Mouse (Mus musculus): ENCODE results near the gene Btbd1. TPM values are rescaled to one million over a fixed set of nuclear protein-coding genes. Genes with fewer than 3 reads are reported as not detected.
A peak's percentile ranks its signal among the peaks of the same experiment; 100 is the strongest.

The Btbd1 gene
- total and polyA plus RNA-seq, 2 experiments from 2014 or later = 92.5 to 112 TPM

DNA sequence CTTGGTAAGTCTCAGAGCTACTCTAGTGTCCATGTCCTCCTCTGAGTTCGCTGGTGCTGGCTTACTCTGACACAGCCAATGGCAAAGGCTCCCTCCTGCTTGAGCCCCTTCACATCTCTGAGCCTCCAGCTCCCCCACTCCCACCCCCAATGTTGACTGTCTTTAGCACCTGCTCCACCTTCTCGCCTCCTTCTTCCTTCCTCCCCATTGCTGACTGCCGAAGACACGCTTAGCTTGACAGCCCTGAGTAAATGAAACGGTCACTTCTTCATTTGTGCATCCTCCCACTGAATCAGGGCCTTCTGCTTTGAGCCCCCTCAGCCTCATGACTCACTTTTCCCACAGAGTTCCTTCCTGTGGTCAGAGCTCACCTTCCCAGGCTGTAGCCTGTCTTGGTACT, 31.8 kb upstream of the Btbd1 start:
- ATAC-seq (ENCODE audit: low FRiP score) (no peak), DNase-seq (ENCODE audit: low spot score) (no peak)
- no peaks in the 10 kb centered on the region for H3K27me3 ChIP-seq (ENCODE audit: insufficient read depth, low read length)
- no peak for TF ChIP-seq CTCF (IDR thresholded peaks at IDR 0.05)
- H3K4me3 ChIP-seq (ENCODE audit: low read depth, low read length) = no peak overlapping the region
- no peak overlapping the region for H3K9ac ChIP-seq (replicated peaks; ENCODE audit: low read length, poor library complexity, severe bottlenecking)
- H3K36me3 ChIP-seq (ENCODE audit: insufficient read depth, low read length) = no peaks in the 10 kb centered on the region
- no peaks in the 10 kb centered on the region for H3K9me3 ChIP-seq (ENCODE audit: low read length)
- 0 out of 2 replicates have a peak overlapping the region, but pooled peaks have one; percentile 96 for H3K4me2 ChIP-seq (ENCODE audit: low read depth, low read length, poor library complexity, severe bottlenecking)
- H3K4me1 ChIP-seq (ENCODE audit: insufficient read depth, low read length) = peaks cover 4% of the 10 kb centered on the region; the same call in 1 of the 2 replicates
- H3K27ac ChIP-seq (ENCODE audit: low read depth, low read length) = no peak overlapping the region
- WGBS = 80% methylated on average over 5 of the region's 5 CpGs

DNA sequence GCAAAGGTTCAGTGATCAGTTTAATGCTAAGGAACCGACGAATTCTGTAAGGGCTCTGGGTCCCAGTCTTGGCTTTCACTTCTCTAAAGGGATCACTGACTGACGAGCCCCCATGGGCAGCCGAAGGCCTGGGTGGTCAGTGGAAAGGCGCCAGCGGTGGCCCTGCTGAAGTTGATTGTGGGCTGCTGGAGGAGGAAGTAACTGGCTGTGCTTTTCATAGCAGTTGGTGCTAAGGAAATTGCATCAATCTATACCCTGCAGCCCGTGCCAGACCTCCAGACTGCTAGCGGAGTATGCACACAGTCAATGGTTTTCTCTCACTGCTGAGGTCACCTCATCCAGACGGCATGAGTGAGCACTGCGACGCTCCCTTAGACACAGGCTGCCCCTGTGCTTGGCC, 30.8 kb upstream of the Btbd1 start:
- Histone ChIP-seq H3K9ac (replicated peaks; ENCODE audit: low read length, poor library complexity, severe bottlenecking) (no peak overlapping the region), H3K27ac (ENCODE audit: low read depth, low read length) (no peak overlapping the region), H3K4me3 (ENCODE audit: low read depth, low read length) (peak overlapping the region; percentile 75), H3K36me3 (ENCODE audit: insufficient read depth, low read length) (no peaks in the 10 kb centered on the region), H3K4me1 (ENCODE audit: insufficient read depth, low read length) (peaks cover 4% of the 10 kb centered on the region; the same call in 1 of the 2 replicates), H3K27me3 (ENCODE audit: insufficient read depth, low read length) (no peaks in the 10 kb centered on the region), H3K9me3 (ENCODE audit: low read length) (no peaks in the 10 kb centered on the region), H3K4me2 (ENCODE audit: low read depth, low read length, poor library complexity, severe bottlenecking) (peak overlapping the region; percentile 96)
- ATAC-seq (ENCODE audit: low FRiP score) = no peak
- TF ChIP-seq CTCF (IDR thresholded peaks at IDR 0.05) = no peak
- 54% methylated on average over 11 of the region's 11 CpGs for WGBS
- no peak for DNase-seq (ENCODE audit: low spot score)

DNA sequence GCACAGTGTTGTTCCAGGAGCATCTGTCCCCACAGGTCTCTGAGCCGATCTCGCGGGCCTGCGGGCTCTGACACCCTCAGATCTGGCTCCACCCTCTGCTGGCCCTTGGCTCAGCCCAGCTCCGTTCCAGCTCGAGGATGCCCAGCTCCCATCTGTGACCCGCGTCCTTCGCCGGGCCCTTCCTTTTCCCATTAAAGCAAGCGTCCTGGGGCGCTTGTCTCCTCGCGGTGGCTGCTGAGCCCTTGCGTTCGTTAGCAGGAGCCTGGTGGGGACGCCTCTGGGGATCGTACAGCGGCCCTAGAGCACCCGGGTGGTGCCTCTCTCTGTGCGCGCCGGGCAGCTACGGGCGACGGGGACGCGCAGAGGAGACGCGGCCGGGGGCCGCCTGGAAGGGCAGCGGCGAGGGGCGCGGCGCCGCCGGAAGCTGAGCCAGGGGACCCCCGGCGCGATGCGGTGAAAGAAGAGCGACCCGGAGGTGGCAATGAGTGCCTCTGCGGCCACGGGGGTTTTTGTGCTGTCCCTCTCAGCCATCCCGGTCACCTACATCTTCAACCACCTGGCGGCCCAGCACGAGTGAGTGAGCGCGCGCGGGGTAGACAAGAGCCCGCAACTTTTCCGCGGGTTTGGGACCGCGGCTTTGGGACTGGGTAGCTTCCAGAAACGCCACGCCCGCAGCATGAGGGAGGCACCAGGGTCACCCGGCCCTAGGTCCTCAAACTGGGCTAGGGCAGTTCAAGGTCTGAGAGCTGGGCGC, 29.9 kb upstream of the Btbd1 start, which contains the start of gene Tm6sf1:
Tm6sf1 (plus strand) TSS at position 34 of the 754 bp plus-strand sequence.
- under 1% methylated on average over 61 of the region's 64 CpGs for WGBS
- Histone ChIP-seq H3K9ac (replicated peaks; ENCODE audit: low read length, poor library complexity, severe bottlenecking) (peak within 1 kb of the TSS; percentile 71), H3K4me1 (ENCODE audit: insufficient read depth, low read length) (peaks cover 4% of the 10 kb centered on the region; the same call in 1 of the 2 replicates), H3K9me3 (ENCODE audit: low read length) (no peaks in the 10 kb centered on the region), H3K27ac (ENCODE audit: low read depth, low read length) (0 out of 2 replicates have a peak within 1 kb of the TSS, but pooled peaks have one; percentile 32), H3K36me3 (ENCODE audit: insufficient read depth, low read length) (no peaks in the 10 kb centered on the region), H3K4me2 (ENCODE audit: low read depth, low read length, poor library complexity, severe bottlenecking) (peak within 1 kb of the TSS; percentile 96), H3K4me3 (ENCODE audit: low read depth, low read length) (peak within 1 kb of the TSS; percentile 75), H3K27me3 (ENCODE audit: insufficient read depth, low read length) (no peaks in the 10 kb centered on the region)
- ATAC-seq (ENCODE audit: low FRiP score) = peak; percentile 85
- TF ChIP-seq CTCF (IDR thresholded peaks at IDR 0.05) = peak; percentile 5; the same call in 1 of the 2 replicates
- no peak for DNase-seq (ENCODE audit: low spot score)

DNA sequence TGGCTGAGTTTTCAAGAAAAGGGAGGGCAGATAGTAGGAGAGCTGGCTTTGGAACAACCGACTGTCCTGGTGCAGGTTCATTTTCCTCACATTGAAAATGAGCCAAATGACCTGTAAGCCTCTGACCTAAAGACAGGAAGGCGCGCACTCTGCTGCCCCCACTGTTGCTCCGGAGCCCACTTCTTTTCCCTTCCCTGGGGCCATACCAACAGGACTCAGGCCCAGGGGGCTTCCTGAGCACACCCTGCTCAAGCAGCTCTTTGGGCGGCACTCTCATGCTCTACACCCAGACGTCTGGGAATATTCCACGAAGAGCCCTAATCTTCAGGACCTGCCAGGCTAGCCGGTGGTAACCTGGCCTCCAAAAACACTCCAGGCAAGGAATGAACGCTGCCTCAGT, 29.0 kb upstream of the Btbd1 start:
- Histone ChIP-seq H3K36me3 (ENCODE audit: insufficient read depth, low read length) (no peaks in the 10 kb centered on the region), H3K4me1 (ENCODE audit: insufficient read depth, low read length) (peaks cover 4% of the 10 kb centered on the region; the same call in 1 of the 2 replicates), H3K27ac (ENCODE audit: low read depth, low read length) (no peak overlapping the region), H3K4me3 (ENCODE audit: low read depth, low read length) (peak overlapping the region; percentile 75), H3K9me3 (ENCODE audit: low read length) (no peaks in the 10 kb centered on the region), H3K9ac (replicated peaks; ENCODE audit: low read length, poor library complexity, severe bottlenecking) (no peak overlapping the region), H3K4me2 (ENCODE audit: low read depth, low read length, poor library complexity, severe bottlenecking) (peak overlapping the region; percentile 96; the same call in 1 of the 2 replicates), H3K27me3 (ENCODE audit: insufficient read depth, low read length) (no peaks in the 10 kb centered on the region)
- no peak; the same call in 1 of the 2 replicates for TF ChIP-seq CTCF (IDR thresholded peaks at IDR 0.05)
- no peak for ATAC-seq (ENCODE audit: low FRiP score)
- WGBS = 9% methylated on average over 9 of the region's 9 CpGs
- no peak for DNase-seq (ENCODE audit: low spot score)

DNA sequence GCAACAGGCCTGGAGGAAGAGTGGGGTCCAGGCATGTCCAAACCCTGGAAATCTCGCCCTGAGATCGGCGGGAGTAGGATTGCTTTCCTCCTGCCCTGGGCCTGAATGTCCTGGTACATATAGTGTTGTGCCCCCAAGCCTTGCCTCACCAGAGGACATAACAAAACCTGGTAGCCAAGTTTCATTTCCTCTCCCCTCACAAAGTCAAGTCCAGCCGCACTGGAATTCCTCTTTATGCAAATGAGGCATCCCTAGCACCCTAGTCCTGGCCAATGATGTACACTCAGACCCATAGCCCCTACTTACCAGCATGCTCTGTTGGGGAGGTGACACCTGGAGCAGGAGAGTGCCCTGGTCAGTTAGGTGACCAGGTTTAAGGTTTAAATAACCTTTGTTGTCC, 27.0 kb upstream of the Btbd1 start:
- Histone ChIP-seq H3K9ac (replicated peaks; ENCODE audit: low read length, poor library complexity, severe bottlenecking) (no peak overlapping the region), H3K27ac (ENCODE audit: low read depth, low read length) (no peak overlapping the region), H3K4me2 (ENCODE audit: low read depth, low read length, poor library complexity, severe bottlenecking) (no peak overlapping the region), H3K4me3 (ENCODE audit: low read depth, low read length) (no peak overlapping the region), H3K27me3 (ENCODE audit: insufficient read depth, low read length) (no peaks in the 10 kb centered on the region), H3K9me3 (ENCODE audit: low read length) (no peaks in the 10 kb centered on the region), H3K4me1 (ENCODE audit: insufficient read depth, low read length) (peaks cover 4% of the 10 kb centered on the region; the same call in 1 of the 2 replicates), H3K36me3 (ENCODE audit: insufficient read depth, low read length) (no peaks in the 10 kb centered on the region)
- 84% methylated on average over 4 of the region's 4 CpGs for WGBS
- TF ChIP-seq CTCF (IDR thresholded peaks at IDR 0.05) = no peak
- ATAC-seq (ENCODE audit: low FRiP score) (no peak), DNase-seq (ENCODE audit: low spot score) (no peak)

DNA sequence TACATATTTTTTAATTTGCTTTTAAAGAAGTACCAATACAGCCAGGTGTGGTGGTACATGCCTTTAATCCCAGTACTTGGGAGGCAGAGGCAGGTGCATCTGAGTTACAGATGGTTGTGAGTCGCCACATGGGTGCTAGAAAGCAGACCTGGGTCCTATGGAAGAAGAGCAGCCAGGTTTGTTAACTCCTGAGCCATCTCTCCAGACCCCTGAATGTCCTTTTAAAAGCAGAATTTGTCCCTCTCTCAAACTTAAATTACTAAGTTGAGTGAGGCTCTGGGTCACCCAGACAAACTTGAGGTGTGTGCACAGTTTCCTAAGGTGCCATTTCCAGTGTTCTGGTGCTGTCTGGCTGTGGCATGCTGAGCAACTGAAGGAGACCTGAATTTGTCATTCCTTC, 26.5 kb upstream of the Btbd1 start, which contains the start of gene Gm10160:
Gm10160 (minus strand) TSS at position 101 of the 400 bp plus-strand sequence.
- Histone ChIP-seq H3K4me3 (ENCODE audit: low read depth, low read length) (no peak within 1 kb of the TSS), H3K27me3 (ENCODE audit: insufficient read depth, low read length) (no peaks in the 10 kb centered on the region), H3K27ac (ENCODE audit: low read depth, low read length) (no peak within 1 kb of the TSS), H3K4me1 (ENCODE audit: insufficient read depth, low read length) (peaks cover 4% of the 10 kb centered on the region; the same call in 1 of the 2 replicates), H3K4me2 (ENCODE audit: low read depth, low read length, poor library complexity, severe bottlenecking) (no peak within 1 kb of the TSS), H3K9ac (replicated peaks; ENCODE audit: low read length, poor library complexity, severe bottlenecking) (no peak within 1 kb of the TSS), H3K9me3 (ENCODE audit: low read length) (no peaks in the 10 kb centered on the region), H3K36me3 (ENCODE audit: insufficient read depth, low read length) (no peaks in the 10 kb centered on the region)
- DNase-seq (ENCODE audit: low spot score) (no peak), ATAC-seq (ENCODE audit: low FRiP score) (no peak)
- 80% methylated on average over 1 of the region's 1 CpGs for WGBS
- no peak for TF ChIP-seq CTCF (IDR thresholded peaks at IDR 0.05)
